Mouse (Mus musculus): ENCODE measurements around the gene Rpl13a. TPM values are rescaled to one million over a fixed set of nuclear protein-coding genes. Genes with fewer than 3 reads are reported as not detected.
A peak's percentile ranks its signal among the peaks of the same experiment; 100 is the strongest.
"Not testable (repeated sequence)": the region's sequence is repeated elsewhere in the genome, so short reads cannot be mapped to it uniquely, and the experiment has no call there.

The Rpl13a gene
- polyA plus RNA-seq, 1 experiment, result 859 TPM

DNA sequence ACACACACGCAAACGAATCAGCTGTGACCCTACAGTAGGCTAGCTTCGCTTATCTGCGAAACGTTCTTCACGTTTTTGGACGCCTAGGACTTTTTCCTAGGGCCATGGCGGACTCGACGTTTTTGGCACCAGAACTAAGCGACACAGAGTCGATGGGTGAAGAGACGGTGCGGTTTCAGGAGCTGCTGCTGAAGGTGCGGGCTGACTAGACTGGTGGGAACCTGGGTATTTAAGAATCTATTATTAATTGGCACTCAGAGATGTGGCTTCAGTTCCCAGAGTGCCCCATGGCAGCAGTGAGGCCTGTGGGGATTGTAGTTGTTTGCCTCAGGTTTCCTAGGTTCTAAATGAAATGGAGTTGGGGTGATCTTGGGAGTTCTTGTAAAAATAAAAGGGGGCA is 27.6 kb upstream of the Rpl13a start:
- Histone ChIP-seq H3K36me3 (ENCODE audit: control insufficient read depth, insufficient read depth, low read length) (peaks cover 5% of the 10 kb centered on the region; the same call in 1 of the 2 replicates), H3K4me3 (ENCODE audit: control insufficient read depth, low read depth, low read length) (no peak overlapping the region), H3K27me3 (ENCODE audit: control insufficient read depth, insufficient read depth, low read length) (no peaks in the 10 kb centered on the region), H3K27ac (ENCODE audit: control insufficient read depth, insufficient read depth, low read depth, low read length) (no peak overlapping the region), H3K4me1 (ENCODE audit: control insufficient read depth, insufficient read depth, low read length) (peaks cover 4% of the 10 kb centered on the region; the same call in 1 of the 2 replicates)
- TF ChIP-seq POLR2A (IDR thresholded peaks at IDR 0.05; ENCODE audit: control insufficient read depth, low read depth, low read length) (no peak), CTCF (IDR thresholded peaks at IDR 0.05; ENCODE audit: control insufficient read depth, insufficient read depth, insufficient replicate concordance, low read depth, low read length) (no peak)

DNA sequence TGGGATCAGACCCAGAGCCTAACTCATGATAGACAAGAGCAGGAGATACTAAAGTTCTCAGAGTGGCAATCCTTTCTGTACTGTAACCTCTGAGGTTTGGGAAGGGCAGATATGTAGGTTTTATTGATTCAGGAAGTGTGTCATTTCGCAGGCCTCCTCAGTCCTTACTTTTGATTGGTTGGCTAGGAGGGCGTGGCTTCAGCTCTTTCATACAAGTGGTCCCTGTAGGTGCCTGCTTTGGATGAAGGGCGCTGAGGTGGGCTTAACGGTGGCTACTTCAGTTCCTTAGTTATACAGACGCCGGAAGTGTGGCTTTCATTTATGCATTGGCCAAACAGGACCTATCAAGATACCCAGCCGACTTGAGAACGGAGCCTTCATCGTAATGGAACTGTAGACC is 27.0 kb upstream of the Rpl13a start:
- no peak overlapping the region for H3K4me3 ChIP-seq (ENCODE audit: control insufficient read depth, low read depth, low read length)
- H3K27me3 ChIP-seq (ENCODE audit: control insufficient read depth, insufficient read depth, low read length), result no peaks in the 10 kb centered on the region
- H3K27ac ChIP-seq (ENCODE audit: control insufficient read depth, insufficient read depth, low read depth, low read length), result no peak overlapping the region

DNA sequence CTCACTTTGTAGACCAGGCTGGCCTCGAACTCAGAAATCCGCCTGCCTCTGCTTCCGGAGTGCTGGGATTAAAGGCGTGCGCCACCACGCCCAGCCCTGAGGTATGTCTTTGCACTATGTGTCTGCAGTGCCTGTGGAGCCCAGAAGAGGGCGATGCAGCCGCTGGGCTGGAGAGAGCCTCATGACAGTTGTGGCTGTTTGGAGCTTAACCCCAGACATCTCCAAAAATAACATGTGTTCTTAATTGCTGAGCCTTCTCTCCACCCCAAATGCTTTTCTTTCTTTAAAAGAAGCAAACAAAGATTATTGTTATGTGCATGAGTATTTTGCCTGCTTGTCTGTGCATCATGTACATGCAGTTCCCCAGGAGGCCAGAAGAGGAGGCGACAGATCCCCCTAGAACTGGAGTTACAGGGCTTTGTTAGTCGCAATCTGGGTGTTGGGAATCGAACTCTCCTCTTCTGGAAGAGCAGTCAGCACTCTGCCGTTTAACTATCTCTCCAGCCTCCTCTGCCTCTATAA is 26.5 kb upstream of the Rpl13a start:
- no peaks in the 10 kb centered on the region for H3K27me3 ChIP-seq (ENCODE audit: control insufficient read depth, insufficient read depth, low read length)
- H3K27ac ChIP-seq (ENCODE audit: control insufficient read depth, insufficient read depth, low read depth, low read length), result peak overlapping the region; percentile 44; the same call in 1 of the 2 replicates
- TF ChIP-seq POLR2A (IDR thresholded peaks at IDR 0.05; ENCODE audit: control insufficient read depth, low read depth, low read length) (no peak), CTCF (IDR thresholded peaks at IDR 0.05; ENCODE audit: control insufficient read depth, insufficient read depth, insufficient replicate concordance, low read depth, low read length) (peak; percentile 57; the same call in 1 of the 2 replicates)

More for the DNA sequence above, 27.0 kb upstream of the Rpl13a start:
- TF ChIP-seq POLR2A (IDR thresholded peaks at IDR 0.05; ENCODE audit: control insufficient read depth, low read depth, low read length), result no peak
- no peak for TF ChIP-seq CTCF (IDR thresholded peaks at IDR 0.05; ENCODE audit: control insufficient read depth, insufficient read depth, insufficient replicate concordance, low read depth, low read length)
- Histone ChIP-seq H3K4me1 (ENCODE audit: control insufficient read depth, insufficient read depth, low read length) (peaks cover 4% of the 10 kb centered on the region; the same call in 1 of the 2 replicates), H3K36me3 (ENCODE audit: control insufficient read depth, insufficient read depth, low read length) (peaks cover 5% of the 10 kb centered on the region; the same call in 1 of the 2 replicates)

DNA sequence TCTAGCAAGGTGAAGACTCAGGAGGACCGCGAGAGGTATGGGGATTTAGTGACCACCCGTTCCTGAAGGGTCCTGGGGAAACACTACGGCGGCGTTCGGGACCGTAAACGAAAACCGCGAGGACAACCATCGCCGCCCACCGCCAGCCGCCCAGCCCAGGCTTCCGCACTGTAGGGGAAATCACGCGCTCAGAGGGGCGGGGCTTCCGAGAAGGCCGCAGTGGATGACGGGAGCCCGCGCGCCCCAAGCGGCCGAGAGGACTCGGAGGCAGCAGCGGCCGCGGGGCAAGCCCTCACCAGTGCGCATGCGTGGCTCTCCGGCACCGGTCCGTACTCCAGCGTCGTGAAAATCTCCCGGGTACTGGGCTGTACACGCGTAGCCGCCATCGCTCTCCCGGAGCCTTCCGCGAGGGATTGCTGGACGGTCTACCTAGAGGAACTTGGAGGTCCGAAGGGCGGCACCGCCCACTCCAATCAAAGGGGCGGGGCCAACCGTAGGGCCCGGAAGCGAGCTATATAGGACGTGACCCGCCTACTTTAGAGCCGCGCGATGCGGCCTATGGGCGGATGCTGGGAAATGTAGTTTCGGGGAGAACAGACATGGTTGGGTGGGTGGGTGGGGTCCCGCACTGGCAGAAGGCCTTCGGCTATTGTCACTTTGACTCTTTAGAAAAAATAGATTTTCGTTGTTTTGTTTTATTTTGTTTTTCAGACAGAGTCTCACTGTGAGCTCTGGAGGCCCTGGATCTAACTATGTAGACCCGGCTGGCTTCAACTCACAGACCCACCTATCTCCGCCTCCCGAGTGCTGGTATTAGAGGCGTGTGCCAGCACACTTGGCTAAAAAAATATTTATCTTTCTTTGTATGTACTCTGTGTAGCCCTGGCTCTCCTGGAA is 25.8 kb upstream of the Rpl13a start, which contains the start of the genes Pih1d1 and Aldh16a1:
Gene Pih1d1 (plus strand): TSS at position 208 of the 897 bp plus-strand sequence.
Gene Aldh16a1 (minus strand): TSS at position 489 of the 897 bp plus-strand sequence.
- H3K27ac ChIP-seq (ENCODE audit: control insufficient read depth, insufficient read depth, low read depth, low read length), result peak within 1 kb of the TSS; percentile 100
- H3K4me1 ChIP-seq (ENCODE audit: control insufficient read depth, insufficient read depth, low read length), result peaks cover 4% of the 10 kb centered on the region; the same call in 1 of the 2 replicates
- H3K36me3 ChIP-seq (ENCODE audit: control insufficient read depth, insufficient read depth, low read length), result peaks cover 5% of the 10 kb centered on the region; the same call in 1 of the 2 replicates
- TF ChIP-seq CTCF (IDR thresholded peaks at IDR 0.05; ENCODE audit: control insufficient read depth, insufficient read depth, insufficient replicate concordance, low read depth, low read length) (peak; percentile 33; the same call in 1 of the 2 replicates), POLR2A (IDR thresholded peaks at IDR 0.05; ENCODE audit: control insufficient read depth, low read depth, low read length) (peak; percentile 90)
- no peaks in the 10 kb centered on the region for H3K27me3 ChIP-seq (ENCODE audit: control insufficient read depth, insufficient read depth, low read length)
- peak within 1 kb of the TSS; percentile 100 for H3K4me3 ChIP-seq (ENCODE audit: control insufficient read depth, low read depth, low read length)

More for the DNA sequence above, 26.5 kb upstream of the Rpl13a start:
- peaks cover 5% of the 10 kb centered on the region; the same call in 1 of the 2 replicates for H3K36me3 ChIP-seq (ENCODE audit: control insufficient read depth, insufficient read depth, low read length)
- H3K4me1 ChIP-seq (ENCODE audit: control insufficient read depth, insufficient read depth, low read length), result peaks cover 4% of the 10 kb centered on the region; the same call in 1 of the 2 replicates
- peak overlapping the region; percentile 76 for H3K4me3 ChIP-seq (ENCODE audit: control insufficient read depth, low read depth, low read length)

DNA sequence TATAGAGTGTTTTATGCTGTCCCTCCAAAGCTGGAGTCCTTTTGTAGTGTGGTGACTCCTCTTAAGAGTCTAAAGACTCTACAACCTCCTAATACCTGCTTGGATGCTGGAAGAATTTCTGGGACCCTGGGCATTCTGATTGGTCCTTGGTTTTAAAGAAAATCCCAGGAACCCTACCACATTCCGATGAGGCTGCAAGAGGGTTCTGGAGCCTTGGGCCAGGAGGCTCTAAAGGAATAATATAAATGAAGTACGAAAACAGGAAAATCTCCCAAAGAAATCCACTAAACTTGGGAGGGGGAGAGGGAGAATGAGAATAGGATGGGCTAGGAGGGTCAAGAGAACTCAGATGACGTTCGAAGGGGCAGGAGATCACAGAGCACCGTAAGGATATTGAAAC is 25.0 kb upstream of the Rpl13a start:
- TF ChIP-seq POLR2A (IDR thresholded peaks at IDR 0.05; ENCODE audit: control insufficient read depth, low read depth, low read length) (no peak), CTCF (IDR thresholded peaks at IDR 0.05; ENCODE audit: control insufficient read depth, insufficient read depth, insufficient replicate concordance, low read depth, low read length) (no peak)
- H3K36me3 ChIP-seq (ENCODE audit: control insufficient read depth, insufficient read depth, low read length), result peaks cover 4% of the 10 kb centered on the region; the same call in 1 of the 2 replicates
- peak overlapping the region; percentile 97 for H3K27ac ChIP-seq (ENCODE audit: control insufficient read depth, insufficient read depth, low read depth, low read length)
- H3K4me3 ChIP-seq (ENCODE audit: control insufficient read depth, low read depth, low read length), result peak overlapping the region; percentile 100
- no peaks in the 10 kb centered on the region for H3K27me3 ChIP-seq (ENCODE audit: control insufficient read depth, insufficient read depth, low read length)
- peaks cover 4% of the 10 kb centered on the region; the same call in 1 of the 2 replicates for H3K4me1 ChIP-seq (ENCODE audit: control insufficient read depth, insufficient read depth, low read length)

DNA sequence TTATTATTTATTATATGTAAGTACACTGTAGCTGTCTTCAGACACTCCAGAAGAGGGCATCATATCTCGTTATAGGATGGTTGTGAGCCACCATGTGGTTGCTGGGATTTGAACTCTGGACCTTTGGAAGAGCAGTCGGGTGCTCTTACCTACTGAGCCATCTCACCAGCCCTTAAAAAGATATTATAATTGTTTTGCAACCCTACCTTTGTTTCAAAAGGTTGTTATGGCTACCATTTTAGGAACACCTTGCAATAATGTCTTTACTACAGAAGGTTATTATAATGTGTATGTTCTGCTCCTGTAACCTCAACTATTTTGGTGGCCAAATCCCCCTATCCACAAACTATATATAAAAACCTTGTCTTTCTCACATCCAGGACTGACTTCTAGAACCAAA is 24.5 kb upstream of the Rpl13a start:
- not testable (repeated sequence) for H3K4me1 ChIP-seq (ENCODE audit: control insufficient read depth, insufficient read depth, low read length); H3K27me3 ChIP-seq (ENCODE audit: control insufficient read depth, insufficient read depth, low read length); H3K4me3 ChIP-seq (ENCODE audit: control insufficient read depth, low read depth, low read length); H3K27ac ChIP-seq (ENCODE audit: control insufficient read depth, insufficient read depth, low read depth, low read length); H3K36me3 ChIP-seq (ENCODE audit: control insufficient read depth, insufficient read depth, low read length)

DNA sequence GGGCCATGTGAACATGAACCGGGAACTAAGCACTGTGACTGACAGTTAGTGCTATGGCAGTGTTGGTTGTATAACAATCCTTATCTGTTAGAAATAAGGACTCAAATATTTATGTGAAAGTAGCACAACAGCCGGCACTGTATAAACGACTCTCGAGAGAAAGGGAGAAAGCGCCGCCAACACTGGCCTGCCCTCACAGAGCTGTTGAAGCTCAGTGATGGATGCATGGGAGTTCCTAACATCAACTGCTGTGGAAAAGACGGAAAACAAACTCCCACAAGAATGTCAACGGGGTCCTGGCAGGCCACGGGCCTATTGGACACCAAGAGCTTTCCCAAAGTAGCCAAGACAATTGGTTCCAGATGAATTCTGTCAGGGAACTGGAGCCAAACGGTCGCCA is 22.7 kb upstream of the Rpl13a start:
- Histone ChIP-seq H3K4me3 (ENCODE audit: control insufficient read depth, low read depth, low read length) (no peak overlapping the region), H3K36me3 (ENCODE audit: control insufficient read depth, insufficient read depth, low read length) (peaks cover 2% of the 10 kb centered on the region; the same call in 1 of the 2 replicates), H3K27me3 (ENCODE audit: control insufficient read depth, insufficient read depth, low read length) (no peaks in the 10 kb centered on the region), H3K27ac (ENCODE audit: control insufficient read depth, insufficient read depth, low read depth, low read length) (no peak overlapping the region), H3K4me1 (ENCODE audit: control insufficient read depth, insufficient read depth, low read length) (peaks cover 4% of the 10 kb centered on the region; the same call in 1 of the 2 replicates)
- no peak for TF ChIP-seq CTCF (IDR thresholded peaks at IDR 0.05; ENCODE audit: control insufficient read depth, insufficient read depth, insufficient replicate concordance, low read depth, low read length)
- no peak for TF ChIP-seq POLR2A (IDR thresholded peaks at IDR 0.05; ENCODE audit: control insufficient read depth, low read depth, low read length)

Measured in testis, adult 2 months (tissue).